Mouse (Mus musculus): ENCODE data around the gene Litaf. TPM values are rescaled to one million over a fixed set of nuclear protein-coding genes. Genes with fewer than 3 reads are reported as not detected.

Gene Litaf
- polyA plus RNA-seq, 1 experiment from 2014 or later = 28.9 TPM

GRCm38 (mm10) chr16:11008162-11008991 lies 57.6 kb downstream of the Litaf start:
- peak; percentile 82 for ATAC-seq
- WGBS = 39% methylated on average over 15 of the region's 15 CpGs
- H3K4me3 ChIP-seq (ENCODE audit: low read length) = no peak overlapping the region
- H3K36me3 ChIP-seq (ENCODE audit: control insufficient read depth, insufficient read depth, low read length) = no peaks in the 10 kb centered on the region
- H3K9ac ChIP-seq (ENCODE audit: low read depth, low read length) = no peak overlapping the region
- H3K27ac ChIP-seq (ENCODE audit: low read depth, low read length) = peak overlapping the region; percentile 72
- no peaks in the 10 kb centered on the region for H3K9me3 ChIP-seq (ENCODE audit: control insufficient read depth, low read length)
- H3K4me1 ChIP-seq (ENCODE audit: control insufficient read depth, insufficient read depth, low read depth, low read length) = peaks cover 4% of the 10 kb centered on the region
- H3K4me2 ChIP-seq (ENCODE audit: low read length) = no peak overlapping the region
- no peaks in the 10 kb centered on the region for H3K27me3 ChIP-seq (replicated peaks; ENCODE audit: control insufficient read depth, insufficient read depth, low read length)

GRCm38 (mm10) chr16:11006100-11006499 lies 59.9 kb downstream of the Litaf start:
- Histone ChIP-seq H3K27me3 (replicated peaks; ENCODE audit: control insufficient read depth, insufficient read depth, low read length) (no peaks in the 10 kb centered on the region), H3K4me2 (ENCODE audit: low read length) (no peak overlapping the region), H3K36me3 (ENCODE audit: control insufficient read depth, insufficient read depth, low read length) (no peaks in the 10 kb centered on the region), H3K9ac (ENCODE audit: low read depth, low read length) (no peak overlapping the region), H3K9me3 (ENCODE audit: control insufficient read depth, low read length) (no peaks in the 10 kb centered on the region), H3K4me3 (ENCODE audit: low read length) (no peak overlapping the region), H3K27ac (ENCODE audit: low read depth, low read length) (peak overlapping the region; percentile 23; the same call in 1 of the 2 replicates), H3K4me1 (ENCODE audit: control insufficient read depth, insufficient read depth, low read depth, low read length) (peaks cover 4% of the 10 kb centered on the region; the same call in 1 of the 2 replicates)
- no peak for ATAC-seq
- 74% methylated on average over 6 of the region's 6 CpGs for WGBS

DNA sequence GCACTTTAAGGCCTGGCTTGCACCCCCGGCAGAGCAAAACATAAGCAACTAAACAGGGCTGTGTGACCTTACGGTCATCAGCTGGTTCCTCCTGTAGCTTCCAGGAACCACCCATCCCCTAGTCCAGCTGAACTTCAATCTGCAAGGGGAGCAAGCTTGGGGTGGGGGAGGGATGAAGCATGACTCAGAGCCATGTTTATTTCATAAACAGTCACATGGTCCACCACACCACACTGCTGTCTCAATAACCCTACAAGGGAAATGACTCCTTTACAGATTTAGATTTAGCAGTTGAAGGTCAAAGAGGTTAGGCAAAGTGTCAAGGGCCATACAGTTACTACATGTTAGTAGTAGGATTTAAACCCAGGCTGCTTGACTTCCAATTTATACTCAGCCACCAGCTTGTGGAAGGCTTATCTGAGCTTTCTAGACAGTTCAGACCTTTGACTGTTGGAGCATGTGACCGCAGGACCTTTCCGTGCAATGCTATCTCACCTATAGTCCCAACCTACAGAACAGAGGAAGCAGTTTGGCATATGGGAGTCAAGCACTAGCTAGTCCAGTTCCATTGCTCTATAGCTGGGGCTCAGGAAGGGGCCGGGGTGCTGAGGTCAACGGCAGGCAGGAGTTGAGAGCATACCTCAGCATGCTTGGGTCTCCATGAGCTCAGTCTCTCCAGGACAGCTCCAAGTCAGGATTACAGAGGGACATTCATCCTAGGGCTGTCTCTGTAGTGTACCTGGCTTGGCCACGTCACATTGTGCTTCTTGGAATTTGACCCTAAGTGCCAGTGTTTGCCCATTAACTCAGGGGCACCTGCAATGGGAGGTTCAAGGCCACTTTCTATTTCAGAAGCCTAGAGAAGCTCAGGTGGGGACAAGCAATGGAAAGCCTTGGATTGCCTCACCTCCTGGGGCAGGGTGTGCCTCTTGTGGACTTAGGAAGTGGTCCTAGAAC lies 64.0 kb downstream of the Litaf start:
- Histone ChIP-seq H3K9me3 (ENCODE audit: control insufficient read depth, low read length) (no peaks in the 10 kb centered on the region), H3K27ac (ENCODE audit: low read depth, low read length) (no peak overlapping the region), H3K4me3 (ENCODE audit: low read length) (no peak overlapping the region), H3K4me1 (ENCODE audit: control insufficient read depth, insufficient read depth, low read depth, low read length) (peaks cover 4% of the 10 kb centered on the region; the same call in 1 of the 2 replicates), H3K9ac (ENCODE audit: low read depth, low read length) (no peak overlapping the region), H3K27me3 (replicated peaks; ENCODE audit: control insufficient read depth, insufficient read depth, low read length) (no peaks in the 10 kb centered on the region), H3K4me2 (ENCODE audit: low read length) (no peak overlapping the region), H3K36me3 (ENCODE audit: control insufficient read depth, insufficient read depth, low read length) (no peaks in the 10 kb centered on the region)
- no peak for ATAC-seq
- 94% methylated on average over 7 of the region's 7 CpGs for WGBS

- Histone ChIP-seq H3K9ac (ENCODE audit: low read depth, low read length) (no peak overlapping the region), H3K27ac (ENCODE audit: low read depth, low read length) (no peak overlapping the region), H3K9me3 (ENCODE audit: control insufficient read depth, low read length) (no peaks in the 10 kb centered on the region), H3K27me3 (replicated peaks; ENCODE audit: control insufficient read depth, insufficient read depth, low read length) (no peaks in the 10 kb centered on the region), H3K4me2 (ENCODE audit: low read length) (no peak overlapping the region), H3K36me3 (ENCODE audit: control insufficient read depth, insufficient read depth, low read length) (no peaks in the 10 kb centered on the region), H3K4me1 (ENCODE audit: control insufficient read depth, insufficient read depth, low read depth, low read length) (no peaks in the 10 kb centered on the region), H3K4me3 (ENCODE audit: low read length) (no peak overlapping the region)
- ATAC-seq = no peak
- WGBS = 75% methylated on average over 3 of the region's 3 CpGs
Measured at GRCm38 (mm10) chr16:10999809-11000208, 66.1 kb downstream of the Litaf start.

GRCm38 (mm10) chr16:10998224-10998623 lies 67.7 kb downstream of the Litaf start:
- H3K4me2 ChIP-seq (ENCODE audit: low read length) = no peak overlapping the region
- H3K4me1 ChIP-seq (ENCODE audit: control insufficient read depth, insufficient read depth, low read depth, low read length) = no peaks in the 10 kb centered on the region
- no peaks in the 10 kb centered on the region for H3K36me3 ChIP-seq (ENCODE audit: control insufficient read depth, insufficient read depth, low read length)
- H3K9me3 ChIP-seq (ENCODE audit: control insufficient read depth, low read length) = no peaks in the 10 kb centered on the region
- H3K9ac ChIP-seq (ENCODE audit: low read depth, low read length) = no peak overlapping the region
- no peak for ATAC-seq
- WGBS = 78% methylated on average over 9 of the region's 9 CpGs
- no peaks in the 10 kb centered on the region for H3K27me3 ChIP-seq (replicated peaks; ENCODE audit: control insufficient read depth, insufficient read depth, low read length)
- no peak overlapping the region for H3K27ac ChIP-seq (ENCODE audit: low read depth, low read length)
- H3K4me3 ChIP-seq (ENCODE audit: low read length) = no peak overlapping the region

- no peak overlapping the region for H3K9ac ChIP-seq (ENCODE audit: low read depth, low read length)
- H3K27ac ChIP-seq (ENCODE audit: low read depth, low read length) = no peak overlapping the region
- peaks cover 2% of the 10 kb centered on the region; the same call in 1 of the 2 replicates for H3K4me1 ChIP-seq (ENCODE audit: control insufficient read depth, insufficient read depth, low read depth, low read length)
- 84% methylated on average over 4 of the region's 4 CpGs for WGBS
- no peak overlapping the region for H3K4me3 ChIP-seq (ENCODE audit: low read length)
- no peak for ATAC-seq
- no peaks in the 10 kb centered on the region for H3K27me3 ChIP-seq (replicated peaks; ENCODE audit: control insufficient read depth, insufficient read depth, low read length)
- no peaks in the 10 kb centered on the region for H3K9me3 ChIP-seq (ENCODE audit: control insufficient read depth, low read length)
- H3K4me2 ChIP-seq (ENCODE audit: low read length) = no peak overlapping the region
- H3K36me3 ChIP-seq (ENCODE audit: control insufficient read depth, insufficient read depth, low read length) = no peaks in the 10 kb centered on the region
Measured at GRCm38 (mm10) chr16:10996576-10996975, 69.4 kb downstream of the Litaf start.

GRCm38 (mm10) chr16:10993032-10993744 lies 72.8 kb downstream of the Litaf start:
- Histone ChIP-seq H3K27me3 (replicated peaks; ENCODE audit: control insufficient read depth, insufficient read depth, low read length) (no peaks in the 10 kb centered on the region), H3K4me1 (ENCODE audit: control insufficient read depth, insufficient read depth, low read depth, low read length) (peaks cover 2% of the 10 kb centered on the region; the same call in 1 of the 2 replicates), H3K9ac (ENCODE audit: low read depth, low read length) (peak overlapping the region; percentile 74), H3K4me3 (ENCODE audit: low read length) (peak overlapping the region; percentile 67), H3K9me3 (ENCODE audit: control insufficient read depth, low read length) (peaks cover 6% of the 10 kb centered on the region), H3K4me2 (ENCODE audit: low read length) (peak overlapping the region; percentile 94), H3K27ac (ENCODE audit: low read depth, low read length) (peak overlapping the region; percentile 53), H3K36me3 (ENCODE audit: control insufficient read depth, insufficient read depth, low read length) (no peaks in the 10 kb centered on the region; the same call in 1 of the 2 replicates)
- 5% methylated on average over 35 of the region's 35 CpGs for WGBS
- ATAC-seq = peak; percentile 94

DNA sequence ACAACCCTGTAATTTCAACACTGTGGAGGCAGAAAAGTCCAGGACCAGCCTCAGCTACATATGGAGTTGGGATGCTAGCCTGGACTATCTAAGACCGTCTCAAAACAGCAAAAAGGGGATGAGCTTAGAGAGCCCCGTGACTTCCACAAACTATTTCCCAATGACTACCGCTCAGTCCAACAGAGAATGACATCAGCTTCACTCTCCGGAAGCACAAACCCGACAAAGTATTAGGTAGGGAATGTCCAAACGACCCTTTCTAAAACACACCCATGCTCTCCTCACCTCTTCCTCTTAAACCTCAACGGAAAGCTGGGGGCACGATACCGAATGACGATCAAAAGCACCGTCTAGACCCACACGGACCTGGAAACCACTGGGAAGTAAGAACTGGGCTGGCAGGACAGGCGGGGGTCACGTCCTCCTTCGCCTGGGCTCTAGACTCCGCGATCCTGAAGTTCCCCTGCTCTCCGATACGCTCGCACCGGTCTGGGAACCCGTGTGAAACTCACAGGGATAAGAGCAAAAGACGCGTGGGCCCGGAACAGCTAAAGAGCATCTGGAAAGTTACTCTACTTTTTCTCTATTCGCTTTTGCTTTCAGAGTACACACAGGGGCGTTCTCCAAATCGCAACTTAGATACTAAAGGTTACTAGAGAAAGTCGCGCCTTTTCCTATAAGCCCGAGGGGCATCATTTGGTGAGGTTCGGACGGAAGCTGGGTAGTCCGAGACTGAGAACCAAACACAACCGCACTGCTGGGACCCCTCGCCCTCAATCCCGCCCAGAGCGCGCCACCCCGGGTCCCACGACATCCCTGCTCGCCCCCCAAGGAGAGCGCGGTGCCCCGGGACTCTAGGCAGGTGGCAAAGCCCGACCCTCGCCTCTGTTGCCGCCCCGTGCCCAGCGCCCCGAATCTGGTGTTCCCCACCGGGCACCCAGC lies 73.6 kb downstream of the Litaf start:
- peaks cover 2% of the 10 kb centered on the region; the same call in 1 of the 2 replicates for H3K4me1 ChIP-seq (ENCODE audit: control insufficient read depth, insufficient read depth, low read depth, low read length)
- no peaks in the 10 kb centered on the region; the same call in 1 of the 2 replicates for H3K36me3 ChIP-seq (ENCODE audit: control insufficient read depth, insufficient read depth, low read length)
- peak overlapping the region; percentile 53 for H3K27ac ChIP-seq (ENCODE audit: low read depth, low read length)
- WGBS = 2% methylated on average over 49 of the region's 52 CpGs
- peak overlapping the region; percentile 94 for H3K4me2 ChIP-seq (ENCODE audit: low read length)
- peak overlapping the region; percentile 67 for H3K4me3 ChIP-seq (ENCODE audit: low read length)
- ATAC-seq = peak; percentile 25; the same call in 1 of the 2 replicates
- H3K27me3 ChIP-seq (replicated peaks; ENCODE audit: control insufficient read depth, insufficient read depth, low read length) = no peaks in the 10 kb centered on the region
- peaks cover 6% of the 10 kb centered on the region for H3K9me3 ChIP-seq (ENCODE audit: control insufficient read depth, low read length)
- peak overlapping the region; percentile 74 for H3K9ac ChIP-seq (ENCODE audit: low read depth, low read length)
